Mouse (Mus musculus): ENCODE results near the gene Uap1. TPM values are rescaled to one million over a fixed set of nuclear protein-coding genes. Genes with fewer than 3 reads are reported as not detected.

Gene Uap1
- polyA plus RNA-seq, 1 experiment from 2014 or later = 57.9 TPM

DNA sequence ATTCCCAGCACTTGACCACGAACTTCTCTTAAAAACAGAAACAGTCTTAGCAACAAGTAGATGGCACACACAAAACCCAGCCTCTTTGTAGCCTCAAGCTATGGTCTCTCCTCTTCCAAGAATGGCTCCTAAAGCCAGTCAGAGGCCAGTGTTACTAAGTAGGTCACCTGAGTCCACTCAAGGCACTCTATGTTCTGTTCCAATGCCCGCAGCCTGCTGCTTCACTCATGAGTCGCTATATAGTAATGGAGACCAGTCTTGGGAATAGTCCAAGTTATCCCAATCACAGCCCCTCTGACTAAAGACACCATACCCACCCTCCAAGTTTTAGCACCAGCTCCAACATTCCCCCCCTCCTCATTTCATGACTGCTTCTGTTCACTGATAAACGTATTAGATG lies 29.2 kb downstream of the Uap1 start:
- WGBS = 98% methylated on average over 4 of the region's 4 CpGs

DNA sequence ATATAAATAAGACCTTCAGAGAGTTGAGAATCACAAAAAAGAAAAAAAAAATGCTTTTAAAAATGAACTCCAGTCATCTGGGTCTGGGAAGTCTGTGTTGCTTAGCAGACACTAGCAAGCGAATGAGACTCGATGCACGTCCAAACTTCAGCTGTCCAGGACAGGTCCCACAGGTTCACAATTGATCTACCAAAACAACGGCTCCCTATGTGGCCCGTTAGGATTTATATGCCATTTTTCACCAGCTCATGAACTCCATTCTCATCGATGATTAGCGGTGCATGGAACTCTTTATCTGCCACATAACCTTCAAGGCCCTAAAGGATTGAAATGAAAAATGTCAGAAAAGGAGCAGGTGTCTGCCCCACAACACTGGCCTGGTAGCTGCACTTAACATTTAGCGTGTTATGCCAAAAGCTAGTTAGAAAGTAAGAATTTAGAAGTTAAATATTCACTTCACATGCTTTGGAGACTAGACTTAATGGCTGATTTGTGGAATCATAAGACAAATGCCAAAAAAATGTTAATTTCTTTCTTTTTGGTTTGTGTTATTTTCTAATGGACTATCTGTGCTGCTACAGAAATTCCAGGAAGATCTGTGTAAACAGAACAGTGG lies 32.4 kb downstream of the Uap1 start:
- no peaks in the 10 kb centered on the region for H3K4me1 ChIP-seq (replicated peaks)
- no peak overlapping the region for H3K9ac ChIP-seq (replicated peaks)
- no peak for ATAC-seq
- H3K4me2 ChIP-seq (replicated peaks) = no peak overlapping the region
- H3K9me3 ChIP-seq = no peaks in the 10 kb centered on the region
- no peak overlapping the region for H3K27ac ChIP-seq
- H3K36me3 ChIP-seq = peaks cover 24% of the 10 kb centered on the region
- H3K27me3 ChIP-seq = no peaks in the 10 kb centered on the region
- no peak overlapping the region for H3K4me3 ChIP-seq (replicated peaks)
- 92% methylated on average over 8 of the region's 8 CpGs for WGBS

More for the DNA sequence above, 29.2 kb downstream of the Uap1 start:
- Histone ChIP-seq H3K9ac (replicated peaks) (no peak overlapping the region), H3K27ac (no peak overlapping the region), H3K27me3 (no peaks in the 10 kb centered on the region), H3K4me1 (replicated peaks) (no peaks in the 10 kb centered on the region), H3K4me3 (replicated peaks) (no peak overlapping the region), H3K36me3 (peaks cover 45% of the 10 kb centered on the region), H3K9me3 (no peaks in the 10 kb centered on the region), H3K4me2 (replicated peaks) (no peak overlapping the region)
- no peak for ATAC-seq

DNA sequence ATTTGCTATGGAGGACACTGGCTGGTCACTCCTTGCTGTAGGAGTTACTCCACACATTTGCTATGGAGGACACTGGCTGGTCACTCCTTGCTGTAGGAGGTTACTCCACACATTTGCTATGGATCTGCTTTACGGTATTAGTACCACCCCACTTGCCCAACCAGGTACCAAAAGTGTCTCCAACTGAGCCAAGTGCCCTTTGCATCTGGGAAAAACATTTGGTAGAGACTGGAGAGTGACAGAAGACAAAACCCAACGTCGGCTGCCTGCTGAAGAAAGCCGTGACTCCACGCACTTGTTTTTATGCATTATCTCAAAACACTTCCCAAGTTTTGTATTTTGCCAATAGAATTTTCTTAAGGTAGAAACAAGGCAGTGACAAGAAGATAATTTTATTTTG lies 33.1 kb downstream of the Uap1 start:
- Histone ChIP-seq H3K9ac (replicated peaks) (no peak overlapping the region), H3K27ac (no peak overlapping the region), H3K4me2 (replicated peaks) (no peak overlapping the region), H3K4me3 (replicated peaks) (no peak overlapping the region), H3K4me1 (replicated peaks) (no peaks in the 10 kb centered on the region), H3K27me3 (no peaks in the 10 kb centered on the region), H3K9me3 (no peaks in the 10 kb centered on the region), H3K36me3 (peaks cover 23% of the 10 kb centered on the region)
- 94% methylated on average over 5 of the region's 5 CpGs for WGBS
- ATAC-seq = no peak

DNA sequence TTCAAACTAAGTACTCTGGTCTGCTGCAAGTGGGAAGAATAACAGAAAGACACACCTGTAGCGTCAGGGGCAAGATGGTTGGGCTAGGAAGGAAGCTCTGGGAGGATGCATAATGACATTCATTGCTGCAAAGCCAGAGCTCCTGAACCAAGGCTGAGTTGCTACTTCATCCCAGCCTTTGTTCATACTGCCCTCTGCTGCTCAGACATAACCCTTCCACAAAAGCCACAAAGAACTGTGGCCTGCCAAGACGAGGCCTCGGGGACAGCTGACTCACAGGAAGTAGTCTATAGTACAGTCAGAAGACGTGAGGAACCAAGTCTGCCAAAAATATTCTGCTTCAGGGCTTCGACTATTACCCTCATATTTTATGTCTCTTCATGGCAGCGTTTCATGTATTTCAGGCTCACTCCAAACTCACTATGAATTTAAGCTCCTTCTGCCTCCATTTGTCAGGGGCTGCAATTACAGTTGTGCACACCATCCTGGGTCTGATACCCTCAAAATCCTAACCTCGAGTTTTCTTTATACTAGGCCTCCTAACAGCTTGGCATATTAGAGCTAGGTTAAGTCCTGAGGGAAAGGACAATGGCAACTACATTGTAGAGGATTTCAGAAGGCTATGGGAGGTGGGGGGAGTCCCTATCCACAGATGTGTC lies 38.3 kb downstream of the Uap1 start:
- H3K27me3 ChIP-seq = no peaks in the 10 kb centered on the region
- H3K4me3 ChIP-seq (replicated peaks) = no peak overlapping the region
- no peaks in the 10 kb centered on the region for H3K9me3 ChIP-seq
- H3K4me2 ChIP-seq (replicated peaks) = no peak overlapping the region
- H3K4me1 ChIP-seq (replicated peaks) = no peaks in the 10 kb centered on the region
- no peak overlapping the region for H3K27ac ChIP-seq
- no peak overlapping the region for H3K9ac ChIP-seq (replicated peaks)
- H3K36me3 ChIP-seq = 0 out of 2 replicates have a peak, but pooled peaks cover 4% of the 10 kb centered on the region
- WGBS = 32% methylated on average over 7 of the region's 7 CpGs
- peak; percentile 76 for ATAC-seq

DNA sequence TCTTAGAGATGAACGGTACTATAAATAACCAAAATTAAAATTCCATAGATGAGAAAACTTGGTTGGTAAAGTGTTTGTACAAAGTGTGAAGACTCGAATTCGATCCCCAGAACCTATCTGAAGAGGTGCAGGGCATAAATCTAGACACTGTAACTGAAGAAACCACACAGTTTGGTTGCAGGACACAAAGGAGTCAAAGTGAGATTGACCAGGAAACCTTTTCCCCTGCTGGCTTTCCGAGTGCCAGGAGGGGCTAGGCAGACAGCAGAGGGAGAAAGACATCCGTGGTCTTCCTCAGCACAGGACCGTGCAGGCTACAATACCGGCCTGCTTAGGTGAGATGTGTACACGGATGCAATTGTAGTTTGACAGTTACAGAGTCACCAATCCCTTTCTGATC lies 40.5 kb downstream of the Uap1 start:
- H3K4me2 ChIP-seq (replicated peaks) = no peak overlapping the region
- WGBS = 92% methylated on average over 8 of the region's 8 CpGs
- no peak overlapping the region for H3K9ac ChIP-seq (replicated peaks)
- ATAC-seq = no peak
- no peaks in the 10 kb centered on the region for H3K36me3 ChIP-seq
- no peaks in the 10 kb centered on the region for H3K27me3 ChIP-seq
- no peaks in the 10 kb centered on the region for H3K4me1 ChIP-seq (replicated peaks)
- no peaks in the 10 kb centered on the region for H3K9me3 ChIP-seq
- no peak overlapping the region for H3K27ac ChIP-seq
- no peak overlapping the region for H3K4me3 ChIP-seq (replicated peaks)

DNA sequence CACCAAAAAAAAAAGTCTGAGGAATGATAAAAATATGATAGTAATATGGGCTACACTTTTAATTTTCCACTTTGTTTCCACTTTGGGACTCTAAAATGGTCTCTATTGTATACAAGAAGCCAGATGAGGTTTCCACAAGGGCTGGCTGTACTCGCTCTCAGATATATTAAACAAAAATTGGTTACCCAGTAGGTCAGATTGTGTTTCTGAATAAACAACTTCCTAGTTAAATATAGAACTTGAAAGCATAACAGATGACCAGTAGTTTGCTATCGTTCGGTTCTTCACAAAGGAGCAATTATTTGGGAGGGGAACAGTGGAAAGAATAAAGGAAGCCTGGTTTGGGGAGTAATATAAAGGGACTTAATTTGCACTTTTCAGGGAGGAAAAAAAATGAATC lies 43.8 kb downstream of the Uap1 start:
- Histone ChIP-seq H3K27me3 (no peaks in the 10 kb centered on the region), H3K4me2 (replicated peaks) (no peak overlapping the region), H3K9me3 (no peaks in the 10 kb centered on the region), H3K4me1 (replicated peaks) (no peaks in the 10 kb centered on the region), H3K27ac (no peak overlapping the region), H3K9ac (replicated peaks) (no peak overlapping the region), H3K4me3 (replicated peaks) (no peak overlapping the region), H3K36me3 (no peaks in the 10 kb centered on the region)
- WGBS = 84% methylated on average over 3 of the region's 3 CpGs
- no peak for ATAC-seq

DNA sequence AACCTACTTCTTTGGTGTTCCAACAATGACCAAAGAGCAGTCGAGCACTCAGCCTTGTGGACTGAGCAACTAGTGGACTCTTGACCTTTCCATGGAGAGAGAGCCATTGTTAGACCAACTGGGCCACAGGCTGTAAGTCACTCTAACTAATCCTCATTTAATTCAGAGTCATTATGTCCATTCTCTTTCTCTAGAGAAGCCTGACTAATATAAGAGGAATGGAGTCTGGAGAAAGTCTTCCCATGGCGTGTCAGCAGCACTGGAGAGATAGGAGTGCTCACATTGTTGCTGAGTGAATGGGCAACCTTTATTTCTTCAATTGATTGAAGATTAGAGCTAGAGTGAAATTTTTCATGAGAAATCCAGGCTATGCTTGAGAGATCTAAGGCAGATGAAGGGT lies 50.1 kb downstream of the Uap1 start:
- Histone ChIP-seq H3K4me3 (replicated peaks) (no peak overlapping the region), H3K9me3 (0 out of 2 replicates have a peak, but pooled peaks cover 6% of the 10 kb centered on the region), H3K9ac (replicated peaks) (no peak overlapping the region), H3K27ac (no peak overlapping the region), H3K4me2 (replicated peaks) (no peak overlapping the region), H3K4me1 (replicated peaks) (no peaks in the 10 kb centered on the region), H3K36me3 (no peaks in the 10 kb centered on the region), H3K27me3 (no peaks in the 10 kb centered on the region)
- no peak for ATAC-seq
- WGBS = 29% methylated on average over 2 of the region's 2 CpGs

DNA sequence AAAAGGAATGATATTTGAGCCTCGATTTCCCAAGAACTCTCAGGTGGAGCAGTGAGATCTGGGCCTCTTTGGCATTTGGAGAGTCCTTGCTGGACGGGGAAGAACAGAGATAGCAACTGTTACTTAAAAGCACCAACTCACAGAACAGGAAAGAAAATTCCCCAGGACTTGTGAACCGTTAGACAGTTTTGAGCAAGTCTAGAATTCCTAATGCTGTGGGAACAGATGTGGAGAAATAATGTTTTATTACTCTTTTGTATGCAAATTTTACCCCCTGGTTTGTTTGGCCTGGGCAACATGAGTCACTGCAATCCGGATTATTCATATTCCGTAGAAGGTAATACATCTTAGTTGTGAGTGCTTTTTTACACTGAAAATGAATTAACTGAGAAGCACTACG lies 61.1 kb downstream of the Uap1 start:
- 90% methylated on average over 6 of the region's 6 CpGs for WGBS

DNA sequence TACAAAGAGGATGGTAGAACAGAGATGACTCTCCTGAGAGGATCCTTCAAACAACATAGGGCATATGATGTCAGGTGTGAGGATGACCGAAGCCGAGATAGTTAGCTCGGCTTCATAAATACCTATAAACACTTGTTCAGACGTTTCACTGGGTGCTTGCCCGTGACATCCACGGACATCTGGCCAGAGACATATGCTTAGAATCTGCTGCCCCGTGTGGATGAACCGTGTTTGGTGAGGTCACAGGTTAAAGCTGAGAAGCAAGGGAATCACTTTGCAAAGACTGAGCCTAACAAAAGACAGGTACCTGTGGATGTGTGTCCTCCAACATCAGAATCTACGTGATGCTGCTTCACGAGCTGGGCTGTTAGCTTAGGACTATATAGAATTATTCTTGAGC lies 62.5 kb downstream of the Uap1 start:
- Histone ChIP-seq H3K4me3 (replicated peaks) (no peak overlapping the region), H3K27ac (no peak overlapping the region), H3K36me3 (no peaks in the 10 kb centered on the region), H3K9ac (replicated peaks) (no peak overlapping the region), H3K4me2 (replicated peaks) (no peak overlapping the region), H3K9me3 (no peaks in the 10 kb centered on the region), H3K4me1 (replicated peaks) (no peaks in the 10 kb centered on the region), H3K27me3 (no peaks in the 10 kb centered on the region)
- ATAC-seq = no peak
- WGBS = 88% methylated on average over 10 of the region's 10 CpGs

More for the DNA sequence above, 61.1 kb downstream of the Uap1 start:
- no peaks in the 10 kb centered on the region for H3K27me3 ChIP-seq
- H3K9me3 ChIP-seq = no peaks in the 10 kb centered on the region
- H3K4me3 ChIP-seq (replicated peaks) = no peak overlapping the region
- no peak overlapping the region for H3K9ac ChIP-seq (replicated peaks)
- no peak overlapping the region for H3K4me2 ChIP-seq (replicated peaks)
- no peak for ATAC-seq
- no peaks in the 10 kb centered on the region for H3K36me3 ChIP-seq
- H3K27ac ChIP-seq = no peak overlapping the region
- no peaks in the 10 kb centered on the region for H3K4me1 ChIP-seq (replicated peaks)

DNA sequence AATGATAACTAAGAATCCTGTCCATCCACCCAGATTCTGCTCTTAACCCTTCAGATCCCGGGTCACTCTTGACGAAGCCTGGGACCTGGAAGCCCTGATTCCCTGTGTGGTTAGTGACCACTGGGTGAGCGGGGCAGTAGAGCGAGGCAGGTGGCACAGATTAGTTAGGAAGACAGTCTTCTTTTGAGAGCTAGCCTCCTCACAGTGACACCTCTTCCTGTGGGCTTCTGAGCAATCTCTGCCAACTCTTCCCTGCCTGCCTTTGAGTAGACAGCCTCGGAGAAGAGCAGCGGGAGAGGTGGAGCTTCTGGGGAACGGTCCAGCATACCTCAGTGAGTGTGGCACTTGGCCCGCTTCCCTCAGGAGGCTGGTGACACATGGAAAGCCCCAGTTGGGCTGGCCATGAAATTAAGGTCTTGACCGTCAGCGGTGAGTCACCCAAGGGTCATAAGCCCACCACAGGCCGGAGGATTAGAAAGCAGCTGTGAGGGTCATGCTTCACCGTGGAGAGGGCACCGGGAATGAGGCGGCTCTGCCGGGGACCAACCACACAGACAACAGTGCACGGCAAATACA lies 63.0 kb downstream of the Uap1 start:
- Histone ChIP-seq H3K27ac (no peak overlapping the region), H3K4me2 (replicated peaks) (no peak overlapping the region), H3K9ac (replicated peaks) (no peak overlapping the region), H3K36me3 (no peaks in the 10 kb centered on the region), H3K4me3 (replicated peaks) (no peak overlapping the region), H3K27me3 (no peaks in the 10 kb centered on the region), H3K9me3 (no peaks in the 10 kb centered on the region), H3K4me1 (replicated peaks) (no peaks in the 10 kb centered on the region)
- no peak for ATAC-seq
- WGBS = 84% methylated on average over 16 of the region's 16 CpGs

DNA sequence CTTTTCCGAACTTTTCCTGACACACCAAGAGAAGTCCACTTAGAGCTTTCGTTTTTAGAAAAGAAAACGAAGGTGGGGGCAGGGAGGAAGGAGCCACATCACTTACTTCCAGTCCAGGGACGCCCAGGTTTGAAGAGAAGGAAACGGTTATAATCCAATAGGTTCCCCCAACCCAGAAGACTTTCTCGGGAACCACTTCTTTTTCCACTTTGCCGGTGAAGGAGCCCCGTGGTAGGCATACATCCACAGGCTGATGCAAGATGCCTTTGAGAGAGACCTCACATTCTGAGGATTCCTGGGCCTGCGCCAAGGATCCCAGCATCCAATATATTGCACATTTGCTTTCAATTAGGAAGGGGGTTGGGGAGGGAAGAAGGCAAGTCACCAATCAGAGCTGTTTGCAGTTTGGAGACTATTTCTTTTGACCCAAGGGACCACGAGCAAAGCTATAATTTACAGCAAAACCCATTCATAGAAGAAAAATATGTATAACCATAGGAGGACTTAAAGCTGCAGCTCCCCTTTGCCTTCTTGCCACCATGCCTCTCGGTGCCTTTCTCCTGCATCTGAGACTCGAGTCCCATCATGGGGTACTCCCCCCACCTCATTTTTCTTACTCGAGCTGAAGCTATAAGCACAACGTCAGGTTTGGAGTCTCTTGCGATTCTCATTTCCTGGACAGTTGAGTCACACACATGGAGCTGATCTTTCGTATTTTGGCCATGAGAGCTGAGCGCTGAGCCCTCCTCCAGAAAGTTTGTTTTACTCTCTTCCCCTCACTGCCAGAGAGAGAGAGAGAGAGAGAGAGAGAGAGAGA lies 64.0 kb downstream of the Uap1 start, which contains the start of gene Ddr2:
TSS of gene Ddr2 (minus strand) at position 247 of the 817 bp plus-strand sequence.
- no peaks in the 10 kb centered on the region for H3K27me3 ChIP-seq
- H3K4me2 ChIP-seq (replicated peaks) = no peak within 1 kb of the TSS
- H3K9me3 ChIP-seq = no peaks in the 10 kb centered on the region
- H3K4me3 ChIP-seq (replicated peaks) = no peak within 1 kb of the TSS
- WGBS = 82% methylated on average over 17 of the region's 17 CpGs
- H3K9ac ChIP-seq (replicated peaks) = no peak within 1 kb of the TSS
- no peaks in the 10 kb centered on the region for H3K36me3 ChIP-seq
- H3K27ac ChIP-seq = no peak within 1 kb of the TSS
- no peak for ATAC-seq
- no peaks in the 10 kb centered on the region for H3K4me1 ChIP-seq (replicated peaks)

All from midbrain, embryonic 13.5 days (tissue).